Mouse (Mus musculus): ENCODE measurements around the gene Cx3cr1.

- TF ChIP-seq POLR2A (IDR thresholded peaks at IDR 0.05; ENCODE audit: borderline replicate concordance, extremely low read depth, insufficient read depth, insufficient read length, poor library complexity, severe bottlenecking) (no peak), CTCF (IDR thresholded peaks at IDR 0.05; ENCODE audit: borderline replicate concordance, extremely low read depth, insufficient read depth, insufficient read length) (no peak)
These were observed 161.0 kb downstream of the Cx3cr1 start for GRCm38 (mm10) chr9:119908708-119909107.

All from brain, embryonic 14.5 days (tissue).